Mouse (Mus musculus) liver, embryonic 16.5 days (tissue): ENCODE results near the gene Zc3hc1. TPM values are rescaled to one million over a fixed set of nuclear protein-coding genes. Genes with fewer than 3 reads are reported as not detected.

ENCODE experiments used
- polyA plus RNA-seq: library from polyadenylated mRNA; unstranded; fragments of >200 nt; fragmentation: Nextera tagmentation; extraction: Ambion mirVana; gene quantifications from 2 replicates; pipeline ENCODE4 v1.2.1, GENCODE M21; 2015

Gene Zc3hc1
- polyA plus RNA-seq, 1 experiment from 2014 or later, result 20.9 TPM

Other genes with a start within 250 kb of the Zc3hc1 start
- 36.1 and 37.7 TPM in 2 replicates for gene Ube2h, start 86.5 kb downstream of the Zc3hc1 start, polyA plus RNA-seq
- 6.8 and 7.5 TPM in 2 replicates for gene Klhdc10, start 10.8 kb upstream of the Zc3hc1 start, polyA plus RNA-seq
- gene Tmem209, start 118.8 kb upstream of the Zc3hc1 start, polyA plus RNA-seq, result 17.6 and 20.0 TPM in 2 replicates
- 0.06 and 0.07 TPM in 2 replicates for gene Ssmem1, start 118.8 kb upstream of the Zc3hc1 start, polyA plus RNA-seq
- 2.1 and 9.1 TPM in 2 replicates for gene Cpa2, start 150.6 kb upstream of the Zc3hc1 start, polyA plus RNA-seq
- 0.05 and 0.20 TPM in 2 replicates for gene Cpa4, start 177.3 kb upstream of the Zc3hc1 start, polyA plus RNA-seq
- gene Cpa5, start 220.0 kb upstream of the Zc3hc1 start, polyA plus RNA-seq, result not detected in 2 replicates
- gene Cpa1, start 248.2 kb upstream of the Zc3hc1 start, polyA plus RNA-seq, result 2.1 and 10.4 TPM in 2 replicates